Mouse (Mus musculus): ENCODE data around the gene Cldn15. TPM values are rescaled to one million over a fixed set of nuclear protein-coding genes. Genes with fewer than 3 reads are reported as not detected.

The Cldn15 gene
- polyA plus RNA-seq, 1 experiment from 2014 or later: 6.7 TPM

DNA sequence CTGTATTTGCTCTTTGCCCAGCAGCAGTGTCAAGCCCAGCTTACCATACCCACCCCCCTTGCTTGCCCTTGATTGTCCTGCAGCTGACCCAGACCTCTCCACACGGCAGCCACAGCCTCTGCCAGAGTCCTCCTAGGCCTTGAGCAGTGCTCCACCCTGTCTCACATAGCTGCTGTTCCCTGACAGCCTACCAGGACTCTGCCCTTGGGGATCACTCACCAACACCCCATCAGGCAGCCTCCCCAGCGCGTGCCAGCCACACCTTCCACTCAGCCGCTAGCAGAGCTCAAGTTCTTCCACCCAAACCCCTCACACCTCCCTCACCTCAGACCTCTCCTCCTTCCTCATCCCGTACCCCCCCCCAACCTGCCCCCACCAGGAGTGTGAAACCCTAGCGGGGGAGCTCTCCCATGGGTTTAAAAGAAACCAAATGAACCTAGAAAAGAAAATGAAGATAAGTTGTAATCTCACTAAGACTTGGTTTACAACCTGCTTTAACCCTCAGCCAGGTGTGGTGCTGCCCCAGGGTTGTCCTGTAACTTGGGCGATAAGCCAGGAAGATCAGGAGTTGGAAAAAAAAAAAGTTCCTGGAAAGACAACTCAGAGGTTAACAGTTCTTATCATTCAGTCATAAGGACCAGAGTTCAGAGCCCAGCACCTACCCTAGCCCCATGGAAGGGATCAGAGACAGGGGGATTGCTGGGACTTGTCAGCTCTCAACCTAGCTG lies 42.5 kb upstream of the Cldn15 start:
- Histone ChIP-seq H3K27ac (ENCODE audit: low read depth) (no peak overlapping the region), H3K4me1 (ENCODE audit: insufficient read depth) (peaks cover 7% of the 10 kb centered on the region), H3K9ac (replicated peaks) (no peak overlapping the region), H3K27me3 (ENCODE audit: insufficient read depth, low read length) (no peaks in the 10 kb centered on the region), H3K4me2 (ENCODE audit: low read depth, low read length) (no peak overlapping the region), H3K9me3 (ENCODE audit: low read length) (no peaks in the 10 kb centered on the region), H3K36me3 (replicated peaks; ENCODE audit: insufficient read depth, low read length) (no peaks in the 10 kb centered on the region), H3K4me3 (ENCODE audit: low read depth, low read length) (no peak overlapping the region)
- WGBS (ENCODE audit: insufficient replicate concordance): 55% methylated on average over 7 of the region's 7 CpGs
- ATAC-seq: no peak; the same call in 1 of the 2 replicates
- TF ChIP-seq CTCF (IDR thresholded peaks at IDR 0.05; ENCODE audit: low read depth) (no peak), EP300 (IDR thresholded peaks at IDR 0.05; ENCODE audit: low read depth) (no peak)
- peak; percentile 18 for DNase-seq

DNA sequence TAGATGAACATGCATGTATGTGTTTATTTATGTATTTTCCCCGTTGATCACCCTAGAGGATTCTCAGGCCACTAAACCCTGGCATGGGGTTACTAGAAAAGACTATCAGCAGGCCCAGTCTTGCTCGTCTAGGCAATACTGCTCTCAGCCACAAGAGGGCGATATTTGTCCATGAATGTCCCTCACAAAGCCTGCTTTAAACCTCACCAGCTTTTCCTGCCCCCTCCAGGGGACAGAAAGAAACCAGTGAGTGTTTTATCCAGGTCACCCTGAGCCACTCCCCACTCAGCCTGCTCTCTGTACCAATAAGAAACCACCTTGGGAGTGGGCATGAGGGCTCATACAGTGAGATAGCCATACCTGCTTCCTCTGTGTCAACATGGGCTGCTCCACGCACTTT lies 37.3 kb upstream of the Cldn15 start:
- WGBS (ENCODE audit: insufficient replicate concordance): 26% methylated on average over 4 of the region's 4 CpGs
- no peaks in the 10 kb centered on the region for H3K36me3 ChIP-seq (replicated peaks; ENCODE audit: insufficient read depth, low read length)
- no peak overlapping the region for H3K9ac ChIP-seq (replicated peaks)
- TF ChIP-seq CTCF (IDR thresholded peaks at IDR 0.05; ENCODE audit: low read depth) (peak; percentile 96), EP300 (IDR thresholded peaks at IDR 0.05; ENCODE audit: low read depth) (no peak)
- H3K9me3 ChIP-seq (ENCODE audit: low read length): no peaks in the 10 kb centered on the region
- H3K27ac ChIP-seq (ENCODE audit: low read depth): no peak overlapping the region
- DNase-seq: peak; percentile 88
- H3K4me3 ChIP-seq (ENCODE audit: low read depth, low read length): no peak overlapping the region
- 0 out of 2 replicates have a peak, but pooled peaks cover 2% of the 10 kb centered on the region for H3K4me1 ChIP-seq (ENCODE audit: insufficient read depth)
- H3K4me2 ChIP-seq (ENCODE audit: low read depth, low read length): no peak overlapping the region
- no peaks in the 10 kb centered on the region for H3K27me3 ChIP-seq (ENCODE audit: insufficient read depth, low read length)
- ATAC-seq: peak; percentile 79

DNA sequence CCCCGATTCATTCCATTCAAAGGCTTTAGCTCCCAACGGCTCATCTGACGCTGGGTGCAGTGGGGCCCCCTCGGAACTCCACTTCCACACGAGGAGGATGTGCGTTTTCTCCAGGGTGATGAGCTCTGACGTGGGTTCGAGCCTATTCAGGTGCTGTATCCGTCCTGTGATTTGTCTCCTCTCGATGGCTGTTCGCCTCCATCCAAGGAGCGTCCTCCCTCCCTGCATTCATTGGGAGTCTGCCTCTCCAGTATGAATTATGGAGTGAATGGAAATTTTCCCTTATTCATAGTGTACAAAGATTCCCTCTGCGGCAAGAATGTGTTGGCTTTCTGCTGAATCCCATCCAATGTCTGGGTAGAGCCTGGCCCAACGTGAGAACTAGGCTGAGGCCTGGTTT lies 34.5 kb upstream of the Cldn15 start:
- Histone ChIP-seq H3K27ac (ENCODE audit: low read depth) (no peak overlapping the region), H3K27me3 (ENCODE audit: insufficient read depth, low read length) (no peaks in the 10 kb centered on the region), H3K9me3 (ENCODE audit: low read length) (no peaks in the 10 kb centered on the region), H3K9ac (replicated peaks) (no peak overlapping the region), H3K36me3 (replicated peaks; ENCODE audit: insufficient read depth, low read length) (no peaks in the 10 kb centered on the region), H3K4me1 (ENCODE audit: insufficient read depth) (0 out of 2 replicates have a peak, but pooled peaks cover 2% of the 10 kb centered on the region), H3K4me3 (ENCODE audit: low read depth, low read length) (no peak overlapping the region), H3K4me2 (ENCODE audit: low read depth, low read length) (no peak overlapping the region)
- no peak for TF ChIP-seq CTCF (IDR thresholded peaks at IDR 0.05; ENCODE audit: low read depth)
- no peak for TF ChIP-seq EP300 (IDR thresholded peaks at IDR 0.05; ENCODE audit: low read depth)
- ATAC-seq (no peak), DNase-seq (no peak)
- WGBS (ENCODE audit: insufficient replicate concordance): 82% methylated on average over 14 of the region's 14 CpGs

DNA sequence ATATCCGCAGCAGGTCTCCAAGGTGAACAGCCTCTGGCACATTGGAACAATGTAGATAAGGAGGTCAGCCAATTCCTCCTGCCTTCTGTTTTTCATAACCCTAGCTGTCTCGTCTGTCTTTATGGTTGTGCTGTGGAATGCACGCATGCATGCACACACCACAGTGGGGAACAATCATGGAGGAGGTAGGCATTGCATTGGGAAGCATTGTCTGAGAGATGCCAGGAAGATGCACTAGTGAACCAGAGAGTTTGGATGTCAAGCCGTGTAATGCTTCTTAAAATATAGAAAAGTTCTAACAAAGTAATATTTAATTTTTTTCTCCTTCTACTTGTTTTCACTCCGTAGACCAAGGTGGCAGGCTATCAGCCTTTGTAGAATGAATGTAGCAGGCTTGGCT lies 33.5 kb upstream of the Cldn15 start:
- Histone ChIP-seq H3K4me2 (ENCODE audit: low read depth, low read length) (no peak overlapping the region), H3K9me3 (ENCODE audit: low read length) (no peaks in the 10 kb centered on the region), H3K4me1 (ENCODE audit: insufficient read depth) (0 out of 2 replicates have a peak, but pooled peaks cover 2% of the 10 kb centered on the region), H3K27me3 (ENCODE audit: insufficient read depth, low read length) (no peaks in the 10 kb centered on the region), H3K4me3 (ENCODE audit: low read depth, low read length) (no peak overlapping the region), H3K27ac (ENCODE audit: low read depth) (no peak overlapping the region), H3K9ac (replicated peaks) (no peak overlapping the region), H3K36me3 (replicated peaks; ENCODE audit: insufficient read depth, low read length) (no peaks in the 10 kb centered on the region)
- no peak for DNase-seq
- whole genome bisulfite sequencing (ENCODE audit: insufficient replicate concordance): 74% methylated on average over 5 of the region's 5 CpGs
- TF ChIP-seq CTCF (IDR thresholded peaks at IDR 0.05; ENCODE audit: low read depth) (no peak), EP300 (IDR thresholded peaks at IDR 0.05; ENCODE audit: low read depth) (no peak)
- ATAC-seq: no peak

DNA sequence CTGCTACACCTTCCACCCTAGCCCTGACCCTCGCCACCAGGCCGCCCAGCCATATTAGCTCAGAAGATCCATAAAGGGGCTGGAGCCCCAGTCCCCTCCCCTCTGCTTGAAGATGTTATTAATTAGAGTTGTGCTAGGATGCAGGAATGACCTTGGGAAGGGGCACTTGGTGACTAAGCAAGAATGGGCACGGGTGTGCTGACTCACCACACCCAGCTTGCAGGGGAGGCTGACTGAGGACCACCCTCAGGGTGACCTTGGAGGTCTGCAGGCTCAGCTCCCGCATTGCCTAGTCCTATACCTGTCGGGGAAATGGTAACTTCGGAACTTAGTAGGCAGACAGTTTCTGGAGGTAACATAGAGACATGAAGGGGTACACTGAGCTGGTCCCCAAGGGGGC lies 32.5 kb upstream of the Cldn15 start:
- Histone ChIP-seq H3K27me3 (ENCODE audit: insufficient read depth, low read length) (no peaks in the 10 kb centered on the region), H3K4me2 (ENCODE audit: low read depth, low read length) (no peak overlapping the region), H3K4me1 (ENCODE audit: insufficient read depth) (0 out of 2 replicates have a peak, but pooled peaks cover 2% of the 10 kb centered on the region), H3K36me3 (replicated peaks; ENCODE audit: insufficient read depth, low read length) (no peaks in the 10 kb centered on the region), H3K4me3 (ENCODE audit: low read depth, low read length) (no peak overlapping the region), H3K9me3 (ENCODE audit: low read length) (no peaks in the 10 kb centered on the region), H3K9ac (replicated peaks) (no peak overlapping the region), H3K27ac (ENCODE audit: low read depth) (no peak overlapping the region)
- TF ChIP-seq EP300 (IDR thresholded peaks at IDR 0.05; ENCODE audit: low read depth) (no peak), CTCF (IDR thresholded peaks at IDR 0.05; ENCODE audit: low read depth) (no peak)
- no peak for ATAC-seq
- DNase-seq: no peak
- 76% methylated on average over 6 of the region's 6 CpGs for WGBS (ENCODE audit: insufficient replicate concordance)

DNA sequence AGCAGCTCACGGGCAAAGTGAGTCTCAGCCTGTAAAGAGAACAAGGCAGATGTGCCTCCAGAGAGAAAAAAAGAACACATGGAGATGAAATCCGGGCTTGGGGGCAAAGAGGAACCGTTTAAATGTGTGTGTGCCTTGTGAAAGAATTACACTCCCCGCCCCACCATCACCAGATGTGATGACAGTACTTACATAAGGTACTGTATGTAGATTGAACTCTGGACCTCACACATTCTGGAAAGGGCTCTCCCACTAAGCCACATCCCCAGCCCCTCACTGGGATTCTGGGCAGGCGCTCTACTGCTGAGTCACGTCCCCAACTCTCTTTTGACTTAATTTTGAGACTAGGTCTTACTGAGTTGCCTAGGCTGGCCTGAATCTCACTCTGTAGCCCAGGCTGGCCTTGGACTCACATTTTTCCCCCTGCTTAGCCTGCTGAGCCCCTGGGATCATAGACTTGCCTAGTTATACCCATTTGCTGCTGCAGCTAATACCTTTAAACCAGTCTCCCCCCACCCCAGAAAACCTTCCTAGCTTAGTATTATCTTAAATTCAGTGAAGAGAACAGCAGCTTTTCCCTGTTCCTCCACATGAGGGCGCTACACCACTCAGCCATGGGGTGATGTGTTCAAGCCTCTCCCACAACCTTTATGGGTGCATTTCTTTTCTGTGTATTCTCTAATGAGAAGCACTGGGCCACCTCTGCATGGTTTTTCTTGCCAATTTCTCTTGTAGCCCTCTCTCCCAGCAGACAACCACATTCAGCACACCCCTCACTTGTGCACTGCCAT lies 30.3 kb upstream of the Cldn15 start:
- Histone ChIP-seq H3K36me3 (replicated peaks; ENCODE audit: insufficient read depth, low read length) (no peaks in the 10 kb centered on the region), H3K9ac (replicated peaks) (no peak overlapping the region)
- peak; percentile 27 for DNase-seq

More for the DNA sequence above, 30.3 kb upstream of the Cldn15 start:
- H3K27me3 ChIP-seq (ENCODE audit: insufficient read depth, low read length): no peaks in the 10 kb centered on the region
- TF ChIP-seq EP300 (IDR thresholded peaks at IDR 0.05; ENCODE audit: low read depth) (no peak), CTCF (IDR thresholded peaks at IDR 0.05; ENCODE audit: low read depth) (peak; percentile 65)
- no peak overlapping the region for H3K4me3 ChIP-seq (ENCODE audit: low read depth, low read length)
- no peaks in the 10 kb centered on the region for H3K4me1 ChIP-seq (ENCODE audit: insufficient read depth)
- no peak overlapping the region for H3K27ac ChIP-seq (ENCODE audit: low read depth)
- peaks cover 3% of the 10 kb centered on the region; the same call in 1 of the 2 replicates for H3K9me3 ChIP-seq (ENCODE audit: low read length)
- no peak for ATAC-seq
- no peak overlapping the region for H3K4me2 ChIP-seq (ENCODE audit: low read depth, low read length)
- WGBS (ENCODE audit: insufficient replicate concordance): 54% methylated on average over 7 of the region's 7 CpGs

All from liver, postnatal 0 days (tissue).